Mouse (Mus musculus) ES-CJ7 (cell line): ENCODE data around the gene Tbpl1.

Source experiments
- DNase-seq: peaks from one replicate; pipeline ENCODE4 v3.0.0; 2011; ENCODE audit warnings: low read depth, low spot score

The Tbpl1 gene

DNA sequence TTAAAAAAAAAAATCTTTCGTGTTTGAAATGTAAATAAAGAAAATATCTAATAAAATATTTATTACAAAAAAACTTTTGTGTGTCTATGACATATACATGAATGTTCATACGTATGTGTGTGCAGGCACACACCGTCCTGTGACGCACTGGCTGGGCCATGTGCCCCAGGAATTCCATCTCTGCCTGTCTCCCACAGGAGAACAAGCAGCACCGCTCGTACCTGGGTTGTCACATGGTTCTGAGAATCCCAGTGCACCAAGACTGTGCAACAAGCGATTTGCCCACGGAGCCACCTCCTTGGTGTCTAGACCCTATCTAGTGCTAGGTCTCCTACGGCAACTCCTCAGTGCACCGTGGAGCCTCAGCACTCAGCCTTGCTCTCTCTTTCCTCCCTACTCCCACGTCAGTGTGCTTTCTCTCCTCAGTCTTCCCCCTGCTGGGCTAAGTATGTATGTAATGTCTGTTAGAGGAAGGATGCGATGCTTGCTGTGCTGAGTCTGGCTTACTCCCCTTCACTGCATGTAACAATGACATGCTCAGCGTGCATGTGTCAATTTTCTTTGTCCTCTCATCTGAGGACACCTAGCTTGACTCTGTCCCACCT lies 21.5 kb downstream of the Tbpl1 start:
- DNase-seq = peak; percentile 28

DNA sequence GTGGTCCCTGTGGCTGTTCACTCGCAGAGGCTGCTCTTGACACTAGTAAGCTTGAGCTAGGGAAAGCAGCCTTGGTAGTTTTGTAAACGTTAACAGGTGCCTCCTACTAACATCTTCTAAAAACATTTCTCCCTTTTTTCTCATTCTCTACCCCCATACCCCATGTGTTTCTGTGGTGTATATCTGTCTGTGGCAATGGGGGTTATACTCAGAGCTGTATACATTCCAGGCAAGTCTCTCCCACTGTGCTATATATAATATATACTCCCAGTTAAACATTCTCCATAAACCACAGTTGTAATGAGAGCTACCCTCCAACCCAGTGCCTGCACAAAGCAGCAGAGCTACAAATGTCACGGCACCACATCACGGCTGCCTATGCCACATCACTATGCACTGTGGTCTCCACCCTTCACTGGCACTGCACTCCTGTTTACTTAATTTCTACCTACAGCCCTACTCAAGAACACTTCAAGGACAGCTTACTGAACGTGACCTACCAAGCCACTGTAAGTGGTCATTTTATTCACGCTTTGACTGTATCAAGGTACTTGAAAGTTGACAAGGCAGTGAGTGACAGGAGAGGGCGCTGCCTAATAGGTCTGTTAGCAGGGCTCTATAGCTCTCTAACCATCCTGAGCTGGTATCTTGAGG lies 23.4 kb downstream of the Tbpl1 start:
- DNase-seq = no peak

DNA sequence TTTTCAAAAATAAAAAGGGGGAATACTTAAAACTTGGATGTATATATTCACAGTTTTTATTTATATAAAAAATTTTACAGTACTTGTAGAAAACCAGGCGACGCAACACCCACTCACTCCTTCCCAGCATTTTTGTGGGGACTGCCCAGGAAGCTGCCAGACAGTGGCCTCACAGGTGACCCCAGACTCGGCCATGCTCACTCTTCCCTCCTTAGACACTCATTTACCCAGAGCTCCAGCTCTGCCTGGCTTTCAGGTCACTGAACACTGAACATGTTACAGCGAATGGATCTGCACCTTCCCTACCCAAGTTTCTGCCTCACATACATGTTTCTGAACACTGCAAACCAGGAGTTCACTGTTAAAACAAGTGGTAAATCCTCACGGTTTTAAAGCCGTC lies 27.9 kb downstream of the Tbpl1 start:
- no peak for DNase-seq

DNA sequence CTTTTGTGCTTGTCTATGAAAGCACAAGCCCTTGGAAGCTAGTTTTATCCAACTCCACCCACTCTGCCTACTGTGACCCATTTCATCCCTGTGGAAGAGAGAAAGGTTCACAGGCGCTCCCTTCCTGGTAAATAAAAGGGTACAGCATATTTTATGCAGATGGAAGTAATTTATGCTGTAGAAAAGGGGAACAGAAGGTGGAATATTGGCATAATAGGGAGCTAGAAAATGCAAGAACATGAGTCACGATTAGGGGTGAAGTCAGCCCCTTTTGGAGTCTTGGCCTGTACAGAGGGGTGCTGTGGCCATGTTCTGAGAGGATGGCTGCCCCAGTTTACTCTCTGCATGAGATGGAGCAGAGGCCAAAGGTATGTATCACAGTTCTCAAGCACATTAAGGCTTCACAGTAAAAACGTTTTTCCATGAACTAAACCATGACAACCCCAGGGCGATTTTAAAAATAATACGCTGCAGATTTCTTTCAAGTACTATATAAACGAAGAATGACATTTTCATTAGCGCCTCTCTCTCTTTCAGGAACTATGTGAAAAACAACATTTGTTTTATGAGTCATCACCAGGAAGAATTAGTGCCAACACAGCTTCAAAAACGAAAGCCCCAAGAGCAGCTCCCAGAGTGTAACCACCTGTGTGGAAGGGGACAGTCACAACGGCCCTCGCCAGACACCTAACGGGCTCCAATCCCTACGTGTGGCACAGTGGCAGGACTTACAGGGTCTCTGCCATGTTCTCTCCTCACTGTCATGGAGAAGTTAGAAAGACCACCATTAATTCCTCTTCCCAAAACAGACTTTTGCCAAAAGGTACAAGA lies 30.0 kb downstream of the Tbpl1 start:
- DNase-seq = no peak

DNA sequence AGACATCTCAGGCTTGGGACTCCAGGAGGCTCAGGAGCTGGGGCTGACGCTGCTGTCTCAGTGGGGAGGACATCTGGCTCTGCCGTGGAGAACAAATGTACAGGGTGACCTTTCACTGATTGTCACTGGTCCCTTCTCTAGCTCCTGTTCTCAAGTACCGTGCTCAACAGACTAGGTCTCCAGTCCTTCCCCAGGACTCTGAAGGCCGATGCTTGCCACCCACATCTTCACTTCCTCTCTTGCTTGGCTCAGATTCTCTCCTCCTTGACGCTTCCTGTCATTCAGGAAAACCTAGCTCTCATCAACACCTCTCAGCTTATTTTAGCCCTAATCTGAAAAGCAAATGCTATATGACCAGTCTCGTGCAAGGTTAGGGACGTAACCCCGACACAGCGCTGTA lies 31.0 kb downstream of the Tbpl1 start:
- no peak for DNase-seq

DNA sequence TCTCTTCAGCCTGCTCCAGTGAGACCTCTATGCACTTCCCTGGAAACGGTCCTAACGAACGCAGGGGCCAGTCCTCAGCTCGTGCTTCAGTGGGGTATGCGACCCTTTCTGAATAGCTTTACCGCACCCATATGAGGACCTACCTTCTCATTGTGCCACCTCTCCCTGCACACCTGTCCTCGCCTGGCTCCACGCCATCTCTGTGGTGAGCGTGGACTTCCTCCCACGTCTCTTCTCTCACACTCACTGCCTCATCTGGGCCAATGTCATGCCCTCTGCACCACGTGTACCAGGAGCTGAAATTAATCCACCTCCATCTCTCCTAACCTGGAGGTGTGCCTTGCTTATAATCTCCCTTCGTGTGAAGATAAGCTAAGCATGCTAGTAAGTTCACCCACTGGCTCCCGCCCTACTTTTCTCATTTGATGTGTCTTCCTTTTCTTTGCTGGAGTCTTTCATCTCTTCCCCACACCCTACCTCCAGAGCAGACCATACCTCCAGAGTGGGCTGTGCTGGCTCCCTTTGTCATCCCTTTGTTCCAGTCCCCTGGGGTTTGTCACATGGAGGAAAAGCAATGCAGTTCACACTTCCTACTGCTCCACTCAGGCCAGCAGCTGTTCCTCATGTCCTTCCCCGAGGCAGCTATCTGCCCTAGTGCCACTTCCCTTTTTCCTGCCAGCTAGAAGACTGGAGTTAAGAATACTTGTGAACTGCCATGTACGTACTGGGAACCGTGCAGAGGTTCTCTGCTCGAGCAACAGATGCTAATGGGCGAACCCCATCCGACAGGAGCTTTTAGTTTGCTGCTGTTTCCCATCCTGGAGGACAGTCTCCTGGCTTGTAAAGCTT lies 32.0 kb downstream of the Tbpl1 start:
- no peak for DNase-seq

DNA sequence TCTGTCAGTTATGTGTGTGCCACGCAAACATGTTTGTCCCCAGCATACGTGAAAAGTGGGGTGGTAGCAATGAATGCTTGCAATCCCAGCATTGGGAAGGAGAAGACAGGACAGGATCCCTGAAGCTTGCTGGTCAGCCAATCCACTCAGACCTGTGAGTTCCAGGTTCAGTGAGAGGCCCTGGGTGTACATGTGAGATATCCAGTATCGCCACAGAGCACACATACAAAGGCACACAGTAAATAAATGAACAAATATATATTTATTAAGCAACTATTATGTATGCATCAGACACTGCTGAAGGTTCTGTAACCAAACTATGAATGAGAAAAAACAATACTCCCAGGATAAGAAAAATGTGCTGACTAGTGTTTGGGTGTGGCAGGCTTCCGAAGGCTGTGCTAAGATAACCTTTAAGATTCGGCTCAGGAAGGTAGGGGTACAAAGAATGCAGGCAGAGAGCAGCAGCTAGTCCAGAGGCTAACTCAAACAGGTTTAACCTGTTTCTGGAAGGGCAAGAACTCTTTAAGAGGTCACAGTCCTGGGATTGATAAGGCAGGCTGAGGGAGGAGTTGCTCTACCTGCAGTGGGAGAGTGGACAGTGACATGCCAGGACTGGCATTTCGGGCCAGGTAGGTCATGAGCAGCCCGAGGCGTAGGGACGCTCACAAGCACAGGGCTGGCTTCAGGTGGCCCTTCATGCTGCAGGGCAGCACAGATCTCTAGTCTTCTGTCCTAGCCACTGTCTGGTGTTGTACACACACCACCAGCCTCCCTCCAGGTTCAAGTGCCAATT lies 33.4 kb downstream of the Tbpl1 start:
- no peak for DNase-seq

DNA sequence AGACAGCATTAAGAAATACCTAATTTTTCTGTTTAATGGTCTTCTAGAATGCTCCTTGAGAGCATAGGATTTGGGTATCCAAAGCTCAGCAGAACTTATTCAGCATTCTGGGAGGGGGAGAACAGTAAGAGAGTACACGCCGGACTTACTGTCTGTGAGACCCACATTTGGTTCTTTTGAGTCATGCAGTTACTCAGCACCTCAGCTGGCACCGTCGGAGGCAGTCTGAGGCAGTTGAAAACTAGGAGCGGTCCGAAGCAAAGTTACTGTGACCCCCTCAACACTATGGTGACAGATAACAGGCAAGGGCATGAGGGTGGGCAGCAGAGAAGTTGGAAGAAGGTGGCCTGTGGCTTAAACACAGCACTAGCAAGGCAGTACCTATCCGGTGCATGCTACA lies 34.9 kb downstream of the Tbpl1 start:
- no peak for DNase-seq

DNA sequence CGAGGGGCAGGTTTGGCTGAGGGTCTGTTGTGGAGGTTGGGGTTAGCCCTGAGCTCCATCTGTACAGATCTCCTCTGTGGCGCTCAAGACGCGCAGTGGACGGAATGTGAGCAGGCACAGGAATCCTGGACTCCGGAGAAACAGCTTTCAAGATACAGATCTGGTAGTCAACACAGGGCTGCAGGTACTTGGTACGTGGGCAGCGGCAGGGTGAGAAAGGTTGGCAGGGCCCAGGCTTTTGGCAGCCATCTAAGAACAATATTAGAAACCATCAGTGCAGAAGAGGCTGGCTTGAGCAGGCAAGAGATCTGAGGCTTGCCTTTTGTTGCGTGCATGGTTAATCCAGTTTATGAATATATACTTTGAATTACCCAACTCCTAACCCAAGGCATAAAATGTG lies 35.5 kb downstream of the Tbpl1 start:
- no peak for DNase-seq

DNA sequence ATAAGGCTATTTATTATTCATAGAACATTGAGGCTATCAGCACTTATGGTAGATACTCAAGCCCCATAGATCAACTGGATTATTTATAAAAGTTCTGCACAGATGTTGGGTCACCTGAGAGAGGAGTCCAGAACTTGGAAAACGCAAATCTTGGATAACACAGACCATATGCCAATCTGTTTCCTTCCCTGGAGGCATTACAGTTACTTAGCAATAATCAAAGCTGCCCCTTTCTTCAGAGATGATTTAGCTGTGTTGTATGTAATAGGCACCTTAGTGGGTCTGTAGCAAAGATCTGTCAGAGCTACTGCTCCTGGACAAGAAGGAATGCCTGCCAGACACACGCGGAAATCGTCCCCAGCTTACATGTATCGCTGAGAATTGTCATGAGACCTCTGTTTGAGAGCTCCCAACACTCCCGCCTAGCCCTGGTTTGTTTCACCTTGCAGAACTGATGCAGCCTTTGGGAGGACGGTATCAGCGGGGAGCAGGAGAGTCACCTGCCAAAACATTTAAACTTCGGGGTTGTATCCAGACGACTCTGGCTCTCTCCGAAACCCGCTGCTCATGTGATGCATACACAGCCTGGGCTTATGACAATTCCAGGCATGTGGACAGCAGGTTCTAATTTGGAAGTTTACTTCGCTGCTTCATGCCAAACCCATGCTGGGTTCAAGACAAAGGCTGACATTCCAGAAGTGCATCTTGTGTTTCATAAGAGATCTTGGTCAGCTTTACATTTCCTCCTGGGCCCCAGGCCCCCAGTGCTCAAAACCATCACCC lies 55.7 kb downstream of the Tbpl1 start:
- DNase-seq = no peak

DNA sequence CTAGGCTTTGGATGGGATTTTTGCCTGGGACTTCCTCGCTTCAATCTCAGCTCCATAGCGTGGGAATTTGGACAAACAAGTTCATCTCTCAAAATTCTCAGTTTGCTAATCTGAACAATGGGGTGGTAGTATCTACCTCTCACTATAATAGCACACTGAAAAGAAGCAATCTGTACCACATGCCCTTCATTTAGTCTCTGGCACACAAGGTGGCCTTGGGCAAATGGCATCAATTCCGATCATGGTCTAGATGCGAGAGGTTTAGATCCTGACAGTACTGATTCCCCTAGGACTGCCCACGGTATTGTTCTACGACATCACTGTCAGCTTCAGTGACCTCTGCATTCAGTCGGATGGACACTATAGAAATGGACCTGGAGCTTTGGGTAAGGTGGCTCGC lies 57.6 kb downstream of the Tbpl1 start:
- DNase-seq = no peak

DNA sequence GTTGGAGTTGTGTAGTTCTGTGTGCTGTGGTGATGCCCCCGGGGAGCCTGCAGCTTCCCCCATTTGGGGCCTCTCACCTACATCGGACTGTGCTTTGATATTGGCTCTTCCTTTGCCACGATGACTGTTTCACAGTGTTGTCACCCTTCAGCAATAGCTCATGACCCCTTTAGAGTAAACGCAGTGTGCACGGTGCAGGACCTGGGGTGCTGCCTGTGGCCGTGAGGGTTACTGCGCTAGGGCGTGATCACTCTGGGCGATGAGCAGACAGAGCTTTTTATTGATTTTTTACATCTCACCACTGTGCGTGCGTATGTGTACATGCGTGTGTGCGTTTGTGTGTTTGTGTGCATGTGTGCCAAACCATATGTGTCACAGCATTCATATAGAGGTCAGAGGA lies 63.2 kb downstream of the Tbpl1 start:
- DNase-seq = no peak

DNA sequence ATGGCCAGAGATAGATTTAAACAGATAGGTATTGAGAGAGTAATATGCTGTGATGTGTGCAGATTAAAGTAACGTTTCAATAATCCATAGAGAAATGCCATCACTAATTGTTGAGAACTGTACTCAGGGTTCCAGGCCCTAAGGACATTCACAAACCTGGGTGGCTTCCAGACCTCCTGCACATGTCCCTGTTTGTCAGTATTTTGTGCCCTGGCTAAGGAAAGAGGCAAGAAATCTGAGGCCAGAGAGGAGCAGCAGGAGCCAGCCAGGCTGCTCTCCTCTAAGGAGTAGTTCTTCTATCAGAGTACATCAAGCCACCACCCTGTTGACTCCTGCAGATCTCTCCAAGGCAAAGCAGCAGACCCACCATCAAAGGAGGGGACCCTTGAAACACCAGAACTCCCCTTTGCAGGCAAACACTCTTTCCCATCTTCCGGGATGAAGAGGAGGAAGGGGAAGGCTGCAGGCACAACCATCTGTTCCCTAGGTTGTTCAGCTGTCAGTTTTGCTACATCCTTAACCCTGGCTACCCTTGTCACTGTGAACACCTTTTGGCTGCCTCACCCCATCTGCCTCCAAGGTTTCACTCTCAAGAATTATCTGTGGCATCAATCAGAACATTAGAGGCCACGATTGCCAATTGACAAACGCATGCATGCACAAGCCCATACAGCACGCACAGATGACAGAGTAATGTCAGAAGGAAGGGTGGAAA lies 71.3 kb downstream of the Tbpl1 start:
- no peak for DNase-seq

DNA sequence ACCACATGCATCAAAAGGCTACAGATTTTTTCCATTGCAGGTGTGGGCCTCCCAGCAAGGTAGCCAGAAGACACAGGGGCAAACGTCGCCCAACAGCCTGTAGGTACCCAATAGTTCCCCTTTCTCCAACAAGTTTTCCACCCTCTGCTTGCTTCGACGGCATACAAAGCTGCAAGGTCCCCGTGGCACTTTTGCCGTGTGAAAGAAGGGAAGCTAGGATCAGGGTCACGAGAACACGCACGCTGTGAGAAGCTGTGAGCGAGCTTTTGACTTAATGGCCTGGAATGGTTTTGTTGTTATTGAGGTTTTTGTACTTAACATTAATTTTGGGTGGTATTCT lies 72.4 kb downstream of the Tbpl1 start:
- no peak for DNase-seq

DNA sequence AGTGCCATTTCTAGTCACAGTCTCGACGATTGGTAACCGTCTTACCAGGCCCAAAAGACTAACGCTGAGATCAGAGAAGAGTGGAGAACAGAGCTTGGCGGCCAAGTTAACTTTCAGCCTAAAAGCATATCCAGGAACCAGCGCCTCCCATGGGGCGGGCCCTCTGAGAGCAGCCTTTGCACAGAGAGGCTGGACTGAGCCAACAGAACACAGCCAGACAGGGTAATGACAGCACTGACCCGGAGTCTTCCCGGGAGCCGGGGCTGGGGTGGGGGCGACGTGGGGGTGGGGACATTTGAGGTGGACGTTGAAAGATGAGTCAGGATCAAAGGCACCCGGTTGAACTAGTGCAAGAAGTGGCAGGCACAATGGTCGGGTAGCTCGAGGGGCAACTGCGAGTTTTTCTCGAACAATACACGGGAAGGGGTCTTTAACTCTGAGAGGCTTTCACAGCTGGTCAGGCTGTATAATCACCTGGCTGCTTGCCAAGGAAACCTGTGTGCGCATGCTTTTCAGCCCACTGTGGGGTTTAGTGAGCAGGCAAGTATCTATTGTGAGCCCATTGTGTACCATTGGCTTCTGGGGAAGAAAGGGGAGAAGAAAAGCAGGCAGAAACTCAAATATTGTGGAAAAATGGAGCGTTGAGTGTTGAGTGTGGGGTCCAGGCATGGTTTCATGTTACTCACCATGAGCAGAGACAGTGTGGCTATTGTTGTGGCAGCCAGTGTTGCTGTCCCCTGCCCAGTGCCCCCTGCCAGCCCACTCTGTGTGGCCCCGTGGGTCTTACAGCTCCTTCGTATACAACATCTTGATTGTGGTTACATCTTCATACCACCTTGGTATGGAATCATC lies 73.0 kb downstream of the Tbpl1 start:
- DNase-seq = no peak
